Mouse (Mus musculus) left cerebral cortex, adult 2 months (tissue): ENCODE measurements around the gene Tmem251. TPM values are rescaled to one million over a fixed set of nuclear protein-coding genes. Genes with fewer than 3 reads are reported as not detected.

Source experiments
- DNase-seq, 2 experiments: peaks; one replicate each; pipeline ENCODE4 v3.0.0; 2021 to 2022; ENCODE audit warnings: low spot score in 2 of 2, mixed read lengths in 1 of 2; ENCODE audit errors: extremely low spot score in 1 of 2
- H3K27ac ChIP-seq: fragments of 200-600 bp; 2 replicates; pipeline ENCODE4 v1.8.1; 2022
- H3K4me3 ChIP-seq: fragments of 200-600 bp; 2 replicates; pipeline ENCODE4 v1.8.1; 2022
- CTCF ChIP-seq: fragments of 200-600 bp; IDR thresholded peaks from 2 replicates; pipeline ENCODE4 v1.8.1; 2022; ENCODE audit warnings: antibody characterized with exemption, mild to moderate bottlenecking, moderate library complexity
- intact Hi-C: fragments of 180-260 bp; cut with DNase I; formaldehyde crosslinking; loops from one replicate; pipeline ENCODE4 v1.15.1; 2025
- total RNA-seq, 2 experiments: library from RNA; stranded (reverse); gene quantifications; 2 replicates each; pipeline ENCODE4 v1.2.3; 2021

Gene Tmem251
- total RNA-seq, 2 experiments from 2014 or later, result 5.6 to 5.7 TPM

DNA sequence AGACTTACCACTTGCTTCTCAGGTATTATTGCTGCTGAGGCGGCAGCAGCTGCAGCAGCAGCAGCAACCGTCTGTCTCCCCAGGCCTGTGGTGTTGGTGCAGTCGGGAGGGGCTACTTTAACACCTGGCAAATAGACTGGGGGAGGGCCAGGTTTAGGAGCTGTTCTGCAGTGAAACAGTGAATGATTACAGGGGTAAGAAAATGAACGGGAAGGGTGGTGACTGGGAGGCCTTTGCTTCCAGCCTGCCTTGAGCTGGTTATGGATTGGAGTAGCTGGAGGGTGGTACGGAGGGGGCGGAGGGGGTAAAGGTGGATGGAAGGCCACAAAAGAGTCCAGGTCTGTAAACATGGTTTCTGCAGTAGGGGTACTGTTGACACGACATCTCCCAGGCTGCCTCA, 44.4 kb downstream of the Tmem251 start:
- intact Hi-C loops, result no loop called here
- no peak overlapping the region for H3K27ac ChIP-seq
- TF ChIP-seq CTCF, result no peak
- H3K4me3 ChIP-seq, result no peak overlapping the region
- DNase-seq, result no peak

Other genes starting within 250 kb of the Tmem251 start
- 100 to 1,000 TPM; 176 to 177 TPM for gene Chga, start 188.8 kb upstream of the Tmem251 start, total RNA-seq
- gene Itpk1, start 38.8 kb upstream of the Tmem251 start, total RNA-seq, result 10 to 100 TPM; 52.3 to 54.9 TPM
- 10 to 100 TPM; 24.4 to 33.8 TPM for gene Moap1, start 101 bp upstream of the Tmem251 start, total RNA-seq
- not detected for gene Gm28051, start 14.0 kb downstream of the Tmem251 start, total RNA-seq
- 10 to 100 TPM; 15.8 to 18.1 TPM for gene Gon7, start 14.0 kb downstream of the Tmem251 start, total RNA-seq
- gene Ubr7, start 14.2 kb downstream of the Tmem251 start, total RNA-seq, result 10 to 100 TPM; 30.9 to 32.0 TPM
- gene Gm20604, start 14.9 kb downstream of the Tmem251 start, total RNA-seq, result 10 to 100 TPM; 18.1 to 20.3 TPM
- 10 to 100 TPM; 19.1 to 20.8 TPM for gene Btbd7, start 134.7 kb downstream of the Tmem251 start, total RNA-seq
- not detected for gene Cox8c, start 155.6 kb downstream of the Tmem251 start, total RNA-seq
- 10 to 100 TPM; 60.8 to 66.7 TPM for gene Unc79, start 205.1 kb downstream of the Tmem251 start, total RNA-seq